Mouse (Mus musculus): ENCODE results near the gene Crhr1. TPM values are rescaled to one million over a fixed set of nuclear protein-coding genes. Genes with fewer than 3 reads are reported as not detected.

The Crhr1 gene
- polyA plus RNA-seq, 1 experiment: not detected

GRCm38 (mm10) chr11:104218075-104218474 lies 85.4 kb downstream of the Crhr1 start:
- Histone ChIP-seq H3K4me3 (no peak overlapping the region), H3ac (ENCODE audit: control insufficient read depth, insufficient read length) (no peak overlapping the region), H3K4me2 (ENCODE audit: low read depth) (no peak overlapping the region), H3K27me3 (ENCODE audit: control insufficient read depth, insufficient read depth, insufficient read length) (peaks cover 13% of the 10 kb centered on the region), H3K36me3 (ENCODE audit: control insufficient read depth, insufficient read depth) (no peaks in the 10 kb centered on the region), H3K79me2 (ENCODE audit: control insufficient read depth, insufficient read depth) (no peaks in the 10 kb centered on the region)
- no peak for TF ChIP-seq E2F4 (IDR thresholded peaks at IDR 0.05; ENCODE audit: insufficient read depth)
- no peak for TF ChIP-seq MYOG (IDR thresholded peaks at IDR 0.05; ENCODE audit: control insufficient read depth in 1 of 3, insufficient read depth in 1 of 3, insufficient read length in 2 of 3, low read depth in 2 of 3)
- no peak for TF ChIP-seq TCF12 (IDR thresholded peaks at IDR 0.05; ENCODE audit: insufficient read depth, poor library complexity, severe bottlenecking)
- no peak for TF ChIP-seq USF1 (IDR thresholded peaks at IDR 0.05; ENCODE audit: low read depth)
- no peak for TF ChIP-seq CEBPB (IDR thresholded peaks at IDR 0.05; ENCODE audit: insufficient read depth, poor library complexity, severe bottlenecking)
- TF ChIP-seq MAX (IDR thresholded peaks at IDR 0.05; ENCODE audit: low read depth): no peak
- TF ChIP-seq POLR2A (IDR thresholded peaks at IDR 0.05; ENCODE audit: insufficient read length, low read depth): no peak
- no peak for TF ChIP-seq SRF (IDR thresholded peaks at IDR 0.05; ENCODE audit: control insufficient read depth, insufficient read length, low read depth)
- no peak for TF ChIP-seq TCF3 (IDR thresholded peaks at IDR 0.05; ENCODE audit: insufficient read length, low read depth)
- no peak for TF ChIP-seq POLR2AphosphoS2 (IDR thresholded peaks at IDR 0.05; ENCODE audit: insufficient read length, low read depth)
- no peak for TF ChIP-seq REST (IDR thresholded peaks at IDR 0.05; ENCODE audit: insufficient read depth, insufficient read length)
- TF ChIP-seq MYOD1 (IDR thresholded peaks at IDR 0.05; ENCODE audit: control insufficient read depth in 1 of 3, insufficient read length in 2 of 3, low read depth in 2 of 3): no peak

- H3K36me3 ChIP-seq (ENCODE audit: control insufficient read depth, insufficient read depth): no peaks in the 10 kb centered on the region
- H3K79me2 ChIP-seq (ENCODE audit: control insufficient read depth, insufficient read depth): no peaks in the 10 kb centered on the region
- no peak overlapping the region for H3ac ChIP-seq (ENCODE audit: control insufficient read depth, insufficient read length)
- H3K4me2 ChIP-seq (ENCODE audit: low read depth): no peak overlapping the region
- H3K27me3 ChIP-seq (ENCODE audit: control insufficient read depth, insufficient read depth, insufficient read length): peaks cover 13% of the 10 kb centered on the region
- TF ChIP-seq CEBPB (IDR thresholded peaks at IDR 0.05; ENCODE audit: insufficient read depth, poor library complexity, severe bottlenecking) (no peak), MAX (IDR thresholded peaks at IDR 0.05; ENCODE audit: low read depth) (no peak), SRF (IDR thresholded peaks at IDR 0.05; ENCODE audit: control insufficient read depth, insufficient read length, low read depth) (no peak), REST (IDR thresholded peaks at IDR 0.05; ENCODE audit: insufficient read depth, insufficient read length) (no peak), MYOG (IDR thresholded peaks at IDR 0.05; ENCODE audit: control insufficient read depth in 1 of 3, insufficient read depth in 1 of 3, insufficient read length in 2 of 3, low read depth in 2 of 3) (no peak), TCF12 (IDR thresholded peaks at IDR 0.05; ENCODE audit: insufficient read depth, poor library complexity, severe bottlenecking) (no peak)
- H3K4me3 ChIP-seq: no peak overlapping the region
These were observed 87.6 kb downstream of the Crhr1 start for GRCm38 (mm10) chr11:104220291-104220690.

- Histone ChIP-seq H3K79me2 (ENCODE audit: control insufficient read depth, insufficient read depth) (no peaks in the 10 kb centered on the region), H3K4me2 (ENCODE audit: low read depth) (no peak overlapping the region), H3K36me3 (ENCODE audit: control insufficient read depth, insufficient read depth) (no peaks in the 10 kb centered on the region), H3K4me3 (no peak overlapping the region), H3K27me3 (ENCODE audit: control insufficient read depth, insufficient read depth, insufficient read length) (peaks cover 5% of the 10 kb centered on the region), H3ac (ENCODE audit: control insufficient read depth, insufficient read length) (no peak overlapping the region)
- TF ChIP-seq CEBPB (IDR thresholded peaks at IDR 0.05; ENCODE audit: insufficient read depth, poor library complexity, severe bottlenecking): no peak
- no peak for TF ChIP-seq POLR2A (IDR thresholded peaks at IDR 0.05; ENCODE audit: insufficient read length, low read depth)
- TF ChIP-seq TCF3 (IDR thresholded peaks at IDR 0.05; ENCODE audit: insufficient read length, low read depth): no peak
- no peak for TF ChIP-seq SRF (IDR thresholded peaks at IDR 0.05; ENCODE audit: control insufficient read depth, insufficient read length, low read depth)
- TF ChIP-seq TCF12 (IDR thresholded peaks at IDR 0.05; ENCODE audit: insufficient read depth, poor library complexity, severe bottlenecking): no peak
- no peak for TF ChIP-seq MYOG (IDR thresholded peaks at IDR 0.05; ENCODE audit: control insufficient read depth in 1 of 3, insufficient read depth in 1 of 3, insufficient read length in 2 of 3, low read depth in 2 of 3)
- no peak for TF ChIP-seq MYOD1 (IDR thresholded peaks at IDR 0.05; ENCODE audit: control insufficient read depth in 1 of 3, insufficient read length in 2 of 3, low read depth in 2 of 3)
These were observed 89.1 kb downstream of the Crhr1 start for GRCm38 (mm10) chr11:104221751-104222150.

GRCm38 (mm10) chr11:104223301-104223700 lies 90.6 kb downstream of the Crhr1 start:
- Histone ChIP-seq H3K4me2 (ENCODE audit: low read depth) (no peak overlapping the region), H3K36me3 (ENCODE audit: control insufficient read depth, insufficient read depth) (no peaks in the 10 kb centered on the region), H3K4me3 (no peak overlapping the region), H3K27me3 (ENCODE audit: control insufficient read depth, insufficient read depth, insufficient read length) (no peaks in the 10 kb centered on the region), H3ac (ENCODE audit: control insufficient read depth, insufficient read length) (no peak overlapping the region), H3K79me2 (ENCODE audit: control insufficient read depth, insufficient read depth) (no peaks in the 10 kb centered on the region)
- TF ChIP-seq MYOD1 (IDR thresholded peaks at IDR 0.05; ENCODE audit: control insufficient read depth in 1 of 3, insufficient read length in 2 of 3, low read depth in 2 of 3): no peak
- TF ChIP-seq CEBPB (IDR thresholded peaks at IDR 0.05; ENCODE audit: insufficient read depth, poor library complexity, severe bottlenecking): no peak
- no peak for TF ChIP-seq USF1 (IDR thresholded peaks at IDR 0.05; ENCODE audit: low read depth)
- TF ChIP-seq E2F4 (IDR thresholded peaks at IDR 0.05; ENCODE audit: insufficient read depth): no peak
- no peak for TF ChIP-seq POLR2AphosphoS2 (IDR thresholded peaks at IDR 0.05; ENCODE audit: insufficient read length, low read depth)
- TF ChIP-seq SRF (IDR thresholded peaks at IDR 0.05; ENCODE audit: control insufficient read depth, insufficient read length, low read depth): no peak
- no peak for TF ChIP-seq MAX (IDR thresholded peaks at IDR 0.05; ENCODE audit: low read depth)
- no peak for TF ChIP-seq REST (IDR thresholded peaks at IDR 0.05; ENCODE audit: insufficient read depth, insufficient read length)
- TF ChIP-seq TCF3 (IDR thresholded peaks at IDR 0.05; ENCODE audit: insufficient read length, low read depth): no peak
- TF ChIP-seq POLR2A (IDR thresholded peaks at IDR 0.05; ENCODE audit: insufficient read length, low read depth): no peak
- TF ChIP-seq TCF12 (IDR thresholded peaks at IDR 0.05; ENCODE audit: insufficient read depth, poor library complexity, severe bottlenecking): no peak
- TF ChIP-seq MYOG (IDR thresholded peaks at IDR 0.05; ENCODE audit: control insufficient read depth in 1 of 3, insufficient read depth in 1 of 3, insufficient read length in 2 of 3, low read depth in 2 of 3): no peak

Other genes starting within 250 kb of the Crhr1 start
- gene Nsf, start 178.8 kb upstream of the Crhr1 start, polyA plus RNA-seq (2012; fragmentation: generic; extraction: Trizol): 17.2 TPM
- gene Arf2, start 166.1 kb upstream of the Crhr1 start, polyA plus RNA-seq (2012; fragmentation: generic; extraction: Trizol): 23.0 TPM
- gene Sppl2c, start 53.5 kb downstream of the Crhr1 start, polyA plus RNA-seq (2012; fragmentation: generic; extraction: Trizol): not detected
- 8.0 TPM for gene Mapt, start 98.5 kb downstream of the Crhr1 start, polyA plus RNA-seq (2012; fragmentation: generic; extraction: Trizol)